8 mouse cellular contexts compared by ENCODE assay signal in genomic region chr7:80763864-80764437, GRCm38 (mm10).
A peak's percentile ranks its signal among the peaks of the same experiment; 100 is the strongest.
DNase-seq lines count a peak whose midpoint lies in the region; ATAC-seq lines count a peak whose summit lies in the region.
"Had no signal": no experiment of that assay in that cellular context is flagged by ENCODE, and none has a peak within 500 bp of the region (broad histone marks: within the 10 kb centered on the region; RNA-seq: fewer than 3 reads in every experiment).

No protein-coding gene starts in this region.

- DNase-seq in cerebellum, postnatal 10 days = peak; percentile 87 to 90
- DNase-seq in heart, postnatal 10 days = peak; percentile 67 to 83
- no peak for DNase-seq in embryo, embryonic 10.5 days (ENCODE audit: low spot score)
- no peak for DNase-seq in MN1 (ENCODE audit: low spot score)
- DNase-seq: liver, embryonic 13.5 days had no signal

- no peak overlapping the region for H3K4me2 ChIP-seq in lung, embryonic 15.5 days
- H3K4me2 ChIP-seq: liver, embryonic 13.5 days had no signal

- H3K36me3 ChIP-seq in lung, embryonic 15.5 days = peaks cover 46% of the 10 kb centered on the region

- peak overlapping the region; percentile 41 for H3K27ac ChIP-seq in brown adipose tissue, adult 24 weeks (replicated peaks; ENCODE audit: low read depth, low read length)
- peak overlapping the region; percentile 73 for H3K27ac ChIP-seq in lung, embryonic 15.5 days
- H3K27ac ChIP-seq: liver, embryonic 13.5 days had no signal

- ATAC-seq in lung, embryonic 15.5 days (ENCODE audit: borderline replicate concordance, extremely low read depth, low FRiP score, low TSS enrichment) = peak; percentile 77
- ATAC-seq in megakaryocyte progenitor cell, adult 5-6 weeks (replicated peaks; ENCODE audit: poor library complexity) = no peak

- H3K9ac ChIP-seq in lung, embryonic 15.5 days = no peak overlapping the region
- H3K9ac ChIP-seq: liver, embryonic 13.5 days had no signal

- H3K4me1 ChIP-seq in brown adipose tissue, adult 24 weeks (ENCODE audit: control insufficient read depth, insufficient read depth, insufficient read length, low read length) = peaks cover 6% of the 10 kb centered on the region; the same call in 1 of the 2 replicates
- H3K4me1 ChIP-seq in lung, embryonic 15.5 days = peaks cover 35% of the 10 kb centered on the region
- H3K4me1 ChIP-seq: liver, embryonic 13.5 days had no signal

- no peaks in the 10 kb centered on the region for H3K27me3 ChIP-seq in lung, embryonic 15.5 days
- H3K27me3 ChIP-seq: liver, embryonic 13.5 days had no signal

- no peak overlapping the region for H3K4me3 ChIP-seq in brown adipose tissue, adult 24 weeks (ENCODE audit: insufficient read depth, low read depth, low read length)
- no peak overlapping the region for H3K4me3 ChIP-seq in lung, embryonic 15.5 days
- H3K4me3 ChIP-seq: liver, embryonic 13.5 days had no signal

- intact Hi-C loops in heart, postnatal 10 days (cut with DNase I) = loop anchor here (2.0 kb wide), 1 partner anchor 21 kb away; no protein-coding TSS in a partner anchor

- 65% methylated on average over 7 of the region's 7 CpGs for WGBS in lung, embryonic 15.5 days

- H3K9me3 ChIP-seq in lung, embryonic 15.5 days = no peaks in the 10 kb centered on the region
- H3K9me3 ChIP-seq: liver, embryonic 13.5 days had no signal

Comparison
In these comparisons a context has a peak if more than half of its experiments do, and no peak if none do; other contexts are left out.
1. DNase-seq: peak in cerebellum, postnatal 10 days (2 of 2) and heart, postnatal 10 days (2 of 2); none in embryo, embryonic 10.5 days (single experiment) and MN1 (single experiment).